Mouse (Mus musculus) CD4-positive, CD25-positive, alpha-beta regulatory T cell, adult 2 months (primary cell): ENCODE measurements around the gene Ift122.

Experiments used
- DNase-seq: peaks from one replicate; pipeline ENCODE4 v3.0.0-alpha.2; 2012; ENCODE audit warnings: low read depth, low spot score

Gene Ift122

DNA sequence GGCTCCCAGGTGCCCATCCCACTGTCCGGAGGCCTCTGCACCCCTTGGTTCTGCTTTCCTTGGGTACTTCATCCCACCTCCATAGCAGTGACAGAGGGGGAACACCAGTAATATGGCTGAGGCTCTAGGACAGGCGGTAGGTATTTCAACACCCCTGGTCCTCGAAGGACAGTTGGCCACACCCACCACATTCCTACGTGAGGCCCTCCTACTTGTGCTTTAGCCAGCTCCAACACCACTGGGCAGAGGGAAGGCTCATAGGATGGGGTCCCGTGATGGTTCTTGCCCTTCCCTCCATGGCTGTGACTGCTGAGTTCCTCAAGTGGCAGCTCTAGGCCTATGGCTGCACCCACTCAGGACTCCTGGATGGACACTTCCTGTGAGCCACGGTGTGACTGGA is 71.6 kb downstream of the Ift122 start:
- DNase-seq: no peak

DNA sequence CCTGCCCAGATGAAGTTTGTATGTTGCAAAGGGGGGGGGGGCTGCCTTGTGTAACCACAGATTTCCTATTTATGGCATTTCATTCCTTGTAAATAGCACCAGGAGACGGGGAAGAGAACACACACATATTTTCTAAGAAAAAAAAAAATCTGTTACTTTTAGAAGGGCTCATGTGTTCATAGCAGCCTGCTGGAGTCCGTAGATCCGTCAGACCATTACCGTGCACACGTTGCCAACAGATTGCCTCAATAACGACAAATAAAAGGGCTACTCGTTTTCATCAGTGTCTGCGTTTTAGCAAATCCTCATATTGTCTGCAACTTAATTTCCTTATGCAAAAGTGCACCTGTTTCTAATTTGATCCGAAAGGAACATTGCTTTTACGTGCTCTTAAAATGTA is 73.1 kb downstream of the Ift122 start:
- DNase-seq: no peak

DNA sequence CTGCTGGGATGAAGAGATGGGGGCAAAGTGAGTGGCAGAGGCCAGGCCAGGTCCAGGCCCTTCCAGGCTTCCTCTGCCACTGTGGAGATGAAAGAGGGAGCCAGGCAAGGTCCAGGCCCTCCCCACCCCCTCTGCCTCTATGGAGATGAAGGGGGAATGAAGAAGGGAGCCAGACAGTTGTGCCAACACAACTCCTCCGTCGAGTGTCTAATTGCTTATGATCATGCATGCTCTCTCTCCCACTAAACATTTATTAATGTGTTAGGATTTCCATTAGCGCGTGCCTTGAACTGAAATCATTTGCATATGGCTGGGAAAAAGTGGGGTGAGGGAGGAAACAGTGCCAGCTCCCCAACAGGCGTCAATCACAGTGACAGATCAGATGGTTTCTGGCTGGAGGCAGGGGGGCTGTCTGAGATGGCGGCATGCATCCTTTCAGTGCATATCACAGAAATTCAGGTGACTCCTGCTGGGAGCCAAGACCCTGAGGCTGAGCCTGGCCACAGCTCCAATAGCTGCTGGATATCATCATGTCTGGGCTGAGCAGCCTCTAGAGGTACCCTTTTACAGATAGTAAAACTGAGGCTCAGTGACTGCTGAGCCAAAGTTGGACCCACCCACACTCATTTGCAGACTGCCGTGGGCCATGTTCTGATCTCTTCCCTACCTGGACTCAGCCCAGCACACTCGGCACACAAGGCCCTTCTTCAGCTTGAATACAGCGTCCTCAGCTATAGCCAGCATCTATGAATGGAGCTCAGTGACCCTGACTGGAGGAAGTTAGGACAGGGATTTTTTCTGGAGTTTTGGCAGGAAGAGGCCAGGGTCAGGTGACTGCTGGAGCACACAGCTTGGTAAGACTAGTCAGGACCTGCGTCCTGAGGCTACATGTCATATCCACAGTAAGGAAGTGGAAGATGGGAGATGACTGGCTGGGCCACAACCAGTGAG is 74.3 kb downstream of the Ift122 start:
- no peak for DNase-seq

DNA sequence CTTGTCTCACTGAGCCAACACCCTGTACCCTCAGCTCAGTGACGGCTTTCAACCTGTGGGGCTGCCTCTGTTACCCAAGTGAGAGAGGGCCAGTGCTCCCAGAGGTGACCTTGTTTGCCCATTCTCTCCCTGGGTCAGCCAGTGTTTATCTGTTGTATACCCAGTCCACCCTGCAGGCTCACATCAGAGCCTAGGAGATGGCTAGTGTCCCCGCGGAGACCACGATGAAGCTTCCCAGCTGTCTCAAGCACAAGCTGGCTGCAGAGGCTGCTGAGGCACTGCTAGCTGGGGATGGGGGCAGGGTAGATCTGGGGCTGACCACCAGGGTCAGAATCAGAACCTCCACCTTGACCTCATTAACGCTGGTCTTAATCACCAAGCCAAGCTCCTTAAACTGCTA is 76.7 kb downstream of the Ift122 start:
- no peak for DNase-seq

DNA sequence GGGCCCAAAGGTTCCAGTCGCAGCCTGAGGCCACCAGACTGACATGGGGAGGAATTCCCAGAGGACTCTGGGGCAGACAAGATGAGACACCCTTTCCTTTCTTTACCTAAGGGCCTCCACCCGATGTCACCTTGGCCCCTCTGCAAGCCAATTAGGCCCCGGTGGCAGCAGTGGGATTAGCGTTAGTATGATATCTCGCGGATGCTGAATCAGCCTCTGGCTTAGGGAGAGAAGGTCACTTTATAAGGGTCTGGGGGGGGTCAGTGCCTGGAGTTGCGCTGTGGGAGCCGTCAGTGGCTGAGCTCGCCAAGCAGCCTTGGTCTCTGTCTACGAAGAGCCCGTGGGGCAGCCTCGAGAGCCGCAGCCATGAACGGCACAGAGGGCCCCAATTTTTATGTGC is 78.4 kb downstream of the Ift122 start, which contains the start of gene Rho:
Rho (plus strand) TSS at position 110 of the 400 bp plus-strand sequence.
- no peak for DNase-seq

DNA sequence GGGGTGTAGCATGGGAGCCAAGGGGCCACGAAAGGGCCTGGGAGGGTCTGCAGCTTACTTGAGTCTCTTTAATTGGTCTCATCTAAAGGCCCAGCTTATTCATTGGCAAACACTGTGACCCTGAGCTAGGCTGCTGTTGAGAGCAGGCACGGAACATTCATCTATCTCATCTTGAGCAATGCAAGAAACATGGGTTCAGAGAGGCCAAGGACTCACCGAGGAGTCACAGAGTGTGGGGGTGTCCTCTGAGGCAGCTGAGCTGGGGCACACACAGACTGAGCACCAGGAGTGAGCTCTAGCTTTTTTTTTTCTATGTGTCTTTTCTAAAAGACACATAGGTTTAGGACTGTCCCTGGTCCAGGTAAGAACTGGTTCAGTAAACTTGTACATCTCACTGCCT is 79.1 kb downstream of the Ift122 start:
- no peak for DNase-seq

DNA sequence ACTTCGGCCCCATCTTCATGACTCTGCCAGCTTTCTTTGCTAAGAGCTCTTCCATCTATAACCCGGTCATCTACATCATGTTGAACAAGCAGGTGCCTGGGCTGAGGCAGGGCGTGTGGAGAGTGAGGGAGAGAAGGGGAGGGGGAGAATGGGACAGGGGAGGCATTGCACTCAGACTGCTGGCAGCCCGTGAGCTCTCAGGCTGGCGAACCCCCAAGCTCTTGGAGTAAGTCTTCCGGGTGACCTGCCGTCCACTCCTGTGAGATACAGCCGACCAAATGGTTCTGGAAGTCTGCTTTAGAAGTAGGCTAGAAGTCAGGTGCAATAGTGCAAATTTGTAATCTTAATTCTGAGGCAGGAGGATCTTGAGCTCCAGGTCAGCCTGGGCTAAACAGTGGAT is 82.3 kb downstream of the Ift122 start:
- DNase-seq: no peak

DNA sequence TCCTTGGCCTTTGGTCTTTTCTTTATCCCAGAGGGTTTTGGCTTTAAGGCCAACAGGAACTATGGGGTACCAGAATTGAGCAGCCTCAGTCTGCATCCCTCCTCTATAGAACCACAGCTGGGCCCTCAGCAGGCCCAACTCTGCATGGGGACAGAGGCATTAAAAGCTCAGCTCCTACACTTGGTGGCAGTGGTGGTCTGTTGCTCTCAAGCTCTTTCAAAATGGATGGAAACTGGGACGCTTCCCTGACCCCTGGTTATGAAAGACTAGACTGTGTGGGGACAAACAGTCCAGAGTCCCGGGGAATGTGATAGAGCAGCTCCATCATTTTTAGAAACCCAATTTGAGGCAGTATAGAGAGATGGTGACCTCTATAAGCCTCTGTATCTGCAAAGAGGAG is 84.7 kb downstream of the Ift122 start:
- no peak for DNase-seq

DNA sequence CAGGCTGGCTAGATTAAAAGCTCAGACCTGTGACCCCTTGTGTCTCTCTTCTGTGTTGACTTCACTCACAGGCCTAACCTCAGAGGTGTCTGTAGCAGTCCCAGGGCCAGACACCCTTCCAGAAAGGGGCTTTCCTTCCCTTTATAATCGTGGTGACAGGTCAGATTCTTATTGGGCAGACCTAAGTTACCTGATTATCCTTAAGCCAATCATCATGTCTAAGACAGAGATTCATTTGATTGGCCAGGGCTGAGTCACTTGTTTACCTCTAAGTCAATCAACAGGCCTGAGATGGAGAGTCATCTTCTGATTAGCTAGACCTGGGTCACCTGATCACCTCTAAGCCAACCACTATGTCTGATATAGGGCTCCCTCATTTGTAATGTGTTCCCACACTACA is 85.5 kb downstream of the Ift122 start:
- DNase-seq: no peak

DNA sequence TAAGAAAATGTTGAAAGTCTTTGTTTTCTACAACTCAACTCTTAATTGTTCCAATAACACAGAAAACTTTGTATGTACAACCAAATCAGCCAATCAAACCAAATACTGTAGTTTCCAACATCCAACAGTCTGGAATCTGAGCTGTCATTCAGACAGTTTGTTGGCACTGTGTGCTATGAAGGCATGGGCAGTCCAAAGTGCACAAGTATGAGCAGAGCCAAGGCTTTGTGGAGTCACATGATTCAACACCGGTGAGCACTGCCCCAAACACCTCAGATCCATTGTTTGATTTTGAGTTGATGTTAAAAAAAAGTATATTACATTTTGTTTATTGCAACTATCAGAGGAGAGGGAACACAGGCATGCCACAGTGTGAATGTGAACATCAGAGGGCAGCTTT is 87.3 kb downstream of the Ift122 start:
- DNase-seq: no peak

DNA sequence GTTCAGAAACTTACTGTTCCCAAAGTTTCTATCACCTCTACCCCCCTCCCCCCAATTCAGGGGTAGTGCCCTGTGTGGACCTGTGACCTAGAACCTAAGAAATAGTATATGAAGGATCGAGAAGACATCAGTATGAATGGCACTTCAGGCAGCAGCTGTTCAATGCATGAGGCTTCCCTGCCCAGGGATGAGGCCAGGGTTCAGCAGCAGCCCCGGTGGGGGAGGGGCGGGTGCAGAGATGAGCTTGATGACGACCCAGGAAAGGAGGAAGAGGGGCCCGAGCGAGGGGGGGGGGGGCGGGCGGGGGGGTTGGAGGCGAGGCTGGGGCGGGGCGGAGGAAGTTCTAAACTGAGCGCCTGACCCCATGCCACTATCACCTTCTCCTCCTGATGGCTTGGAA is 87.9 kb downstream of the Ift122 start:
- DNase-seq: peak; percentile 25

DNA sequence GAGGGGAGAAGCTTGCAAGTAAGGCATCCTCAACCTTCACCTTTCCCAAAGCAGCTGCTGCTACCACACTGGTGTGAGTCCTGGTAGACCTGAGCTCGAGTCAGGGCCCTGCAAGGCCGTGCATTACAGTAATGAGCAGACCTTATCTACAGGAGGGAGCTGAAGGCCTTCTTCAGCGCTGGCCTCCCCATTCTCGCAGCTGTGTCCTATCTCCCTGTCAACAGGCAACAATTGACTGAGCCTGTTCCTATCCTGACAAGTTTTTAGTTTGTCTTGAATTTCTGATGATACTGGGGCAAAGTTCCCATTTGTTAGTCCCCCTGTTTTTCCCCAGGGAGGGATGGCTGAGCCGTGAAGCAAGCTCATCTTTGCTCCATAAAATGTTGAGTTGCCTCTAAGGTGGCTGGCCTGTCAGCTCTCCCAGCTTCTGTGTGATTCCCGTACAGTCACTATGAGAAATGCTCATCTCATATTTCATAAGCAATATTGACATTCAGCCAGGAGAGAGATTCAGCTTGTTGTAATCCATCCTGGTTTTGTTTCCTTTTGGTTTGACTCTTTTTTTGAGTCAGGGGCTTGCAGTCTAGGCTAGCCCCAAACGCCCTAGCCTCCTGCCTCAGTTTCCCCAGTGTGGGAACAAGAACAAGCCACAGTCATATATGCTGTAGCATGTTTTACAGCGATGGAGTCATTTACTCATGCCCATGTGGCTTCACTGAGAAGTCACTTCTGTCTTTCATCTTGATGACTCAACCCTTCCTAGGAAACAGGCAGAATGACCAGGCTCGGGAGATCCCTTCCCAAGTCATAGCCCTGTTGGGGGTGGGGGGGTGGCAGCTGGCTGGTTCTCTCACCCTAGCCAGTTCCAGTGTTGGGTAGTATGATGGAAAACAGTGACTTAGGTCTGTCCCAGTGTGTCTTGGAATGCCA is 90.5 kb downstream of the Ift122 start:
- DNase-seq: no peak

DNA sequence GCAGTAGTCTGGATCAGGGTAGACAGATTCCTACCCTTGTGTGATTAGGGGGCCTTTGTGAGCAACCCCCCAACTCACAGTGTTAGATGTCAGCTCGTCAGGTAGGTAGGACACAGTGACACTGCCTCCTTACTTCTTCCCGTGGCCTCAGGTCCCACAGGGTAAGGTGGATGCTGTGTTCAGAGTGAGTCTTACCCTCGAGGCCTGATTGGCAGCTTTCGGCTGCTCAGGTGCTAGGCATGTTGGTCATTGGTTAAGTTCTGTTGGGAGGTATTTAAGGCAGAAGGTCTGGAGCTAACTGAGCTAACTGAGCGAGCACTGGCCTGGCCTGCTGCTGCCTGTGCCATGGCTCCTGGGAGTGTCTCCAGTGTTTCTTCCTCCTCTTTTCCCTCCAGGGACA is 91.4 kb downstream of the Ift122 start, which contains the start of gene H1foo:
H1foo (plus strand) TSS at position 301 of the 400 bp plus-strand sequence.
- no peak for DNase-seq

DNA sequence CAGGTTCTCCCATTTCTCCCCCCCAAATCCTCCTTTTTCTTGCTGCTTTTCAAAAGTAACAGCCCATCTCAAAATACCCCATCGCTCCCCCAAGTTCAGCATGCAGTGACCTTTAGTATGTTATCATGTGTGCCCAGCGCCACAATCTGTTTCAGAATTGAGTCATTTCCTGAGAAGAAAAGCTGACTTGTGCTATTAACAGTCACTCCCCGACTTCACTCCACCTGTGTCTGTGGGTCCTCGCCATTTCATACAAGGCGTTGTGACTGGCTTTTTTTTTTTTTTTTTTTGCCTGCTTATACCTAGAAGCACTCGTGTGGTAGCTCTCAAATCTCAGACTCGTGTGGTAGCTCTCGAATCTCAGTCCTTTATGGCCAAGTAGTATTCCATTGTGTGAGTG is 92.4 kb downstream of the Ift122 start:
- peak; percentile 60 for DNase-seq

DNA sequence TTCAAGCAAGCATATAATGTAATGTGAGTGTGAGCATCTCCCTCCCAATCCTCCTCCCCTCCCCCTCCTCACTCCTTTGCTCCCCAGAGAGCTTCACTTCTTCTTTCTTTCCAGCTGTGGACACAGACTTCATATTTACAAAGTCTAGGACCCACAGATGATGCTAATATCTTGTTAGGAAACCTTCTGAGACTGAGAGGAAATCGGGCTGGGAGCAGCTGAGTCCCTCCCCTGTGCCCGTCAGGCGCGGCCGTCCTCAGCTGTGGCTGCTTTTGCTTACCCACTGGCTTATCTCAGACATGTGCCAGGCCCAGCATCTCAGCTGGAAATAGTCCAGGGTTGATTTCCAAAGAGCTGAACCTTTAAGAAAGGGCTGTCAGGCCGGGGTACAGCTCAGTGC is 93.1 kb downstream of the Ift122 start:
- DNase-seq: peak; percentile 30

DNA sequence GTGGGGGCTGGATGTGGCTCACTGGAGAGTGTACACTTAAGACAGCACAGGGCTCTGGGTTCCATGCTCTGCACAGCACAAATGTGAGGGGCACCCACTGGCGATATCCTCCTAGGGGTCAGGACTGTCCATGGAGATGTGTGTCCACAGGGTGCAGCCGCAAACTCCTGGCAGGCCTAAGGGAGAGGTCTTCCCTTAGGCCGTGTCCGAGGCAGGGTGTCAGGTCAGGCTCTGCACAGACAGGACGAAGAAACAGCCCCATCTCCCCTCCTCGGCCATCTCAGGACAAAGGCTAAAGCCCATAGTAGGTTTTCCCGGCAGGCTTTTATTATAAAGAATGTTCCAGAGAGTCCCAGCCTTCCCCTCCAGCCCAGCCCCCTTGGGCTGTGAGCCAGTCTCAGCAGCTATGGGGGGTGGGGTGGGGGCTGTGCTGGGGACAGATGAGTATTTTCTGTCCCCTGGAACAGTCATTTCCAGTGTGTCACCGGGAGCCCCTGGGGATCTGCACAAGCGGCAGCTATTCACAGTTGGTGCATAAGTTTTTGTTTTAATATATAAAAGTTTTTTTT is 101.3 kb downstream of the Ift122 start:
- DNase-seq: no peak

DNA sequence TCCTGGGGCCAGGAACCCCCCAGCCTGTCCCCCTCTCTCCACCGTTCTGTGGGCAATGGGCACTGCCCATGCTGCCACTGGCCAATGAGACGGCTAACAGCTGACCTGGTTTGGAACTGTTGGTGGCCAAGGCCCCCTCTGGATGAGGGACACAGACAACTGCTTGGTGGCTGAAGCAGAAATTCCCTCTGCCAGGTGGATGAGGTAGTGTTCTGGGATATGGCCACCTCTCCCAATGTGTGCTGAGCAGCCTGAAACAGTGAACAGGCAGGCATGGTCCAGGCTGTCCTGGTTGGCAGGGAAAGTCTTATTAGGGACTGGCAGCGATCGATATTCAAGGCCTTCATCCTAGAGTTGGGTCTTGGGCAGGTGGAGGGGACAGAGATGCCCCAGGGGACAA is 101.9 kb downstream of the Ift122 start:
- DNase-seq: no peak

DNA sequence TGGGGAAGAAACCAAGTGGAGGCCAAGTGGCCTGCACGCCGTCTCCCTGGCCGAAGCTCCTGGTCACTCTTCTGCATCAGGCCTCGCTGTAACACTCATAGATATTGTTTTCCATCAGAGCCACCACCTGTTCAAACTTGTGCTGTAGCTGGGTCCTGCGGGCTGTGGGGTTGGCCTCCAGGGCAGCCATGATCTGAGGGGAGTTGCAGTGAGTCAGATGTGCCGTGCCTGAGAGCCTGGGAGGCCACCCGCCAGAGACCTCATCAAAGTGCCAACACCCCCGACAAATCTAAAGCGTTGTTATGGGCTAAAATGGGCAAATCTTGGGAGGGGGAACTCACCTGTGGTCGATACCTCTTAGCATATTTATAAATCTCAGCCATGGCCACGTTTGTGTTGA is 102.4 kb downstream of the Ift122 start:
- no peak for DNase-seq

DNA sequence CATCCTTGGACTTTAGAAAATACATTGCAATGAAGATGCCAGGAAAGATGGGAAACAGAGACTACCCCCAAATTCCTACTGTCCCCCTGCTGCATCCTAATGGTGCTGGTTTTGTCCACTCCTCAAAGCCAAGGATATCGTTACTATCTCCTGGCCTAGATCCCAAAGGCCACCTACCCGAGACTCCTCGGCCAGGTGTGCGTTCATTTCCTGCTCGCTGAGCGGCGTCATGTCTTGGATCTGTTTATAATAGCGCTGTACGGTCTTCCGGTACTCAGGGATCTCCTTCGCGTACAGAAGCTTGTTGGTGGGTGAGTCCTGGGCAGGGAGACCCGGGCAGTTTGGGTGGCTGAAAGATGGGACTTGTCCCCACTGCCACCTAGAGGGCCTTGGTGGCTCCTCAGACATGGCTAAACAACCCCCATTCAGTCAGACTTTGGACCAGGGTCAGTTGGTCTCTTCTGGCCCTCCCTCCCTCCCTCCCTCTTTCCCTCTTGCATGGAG is 103.2 kb downstream of the Ift122 start:
- no peak for DNase-seq

DNA sequence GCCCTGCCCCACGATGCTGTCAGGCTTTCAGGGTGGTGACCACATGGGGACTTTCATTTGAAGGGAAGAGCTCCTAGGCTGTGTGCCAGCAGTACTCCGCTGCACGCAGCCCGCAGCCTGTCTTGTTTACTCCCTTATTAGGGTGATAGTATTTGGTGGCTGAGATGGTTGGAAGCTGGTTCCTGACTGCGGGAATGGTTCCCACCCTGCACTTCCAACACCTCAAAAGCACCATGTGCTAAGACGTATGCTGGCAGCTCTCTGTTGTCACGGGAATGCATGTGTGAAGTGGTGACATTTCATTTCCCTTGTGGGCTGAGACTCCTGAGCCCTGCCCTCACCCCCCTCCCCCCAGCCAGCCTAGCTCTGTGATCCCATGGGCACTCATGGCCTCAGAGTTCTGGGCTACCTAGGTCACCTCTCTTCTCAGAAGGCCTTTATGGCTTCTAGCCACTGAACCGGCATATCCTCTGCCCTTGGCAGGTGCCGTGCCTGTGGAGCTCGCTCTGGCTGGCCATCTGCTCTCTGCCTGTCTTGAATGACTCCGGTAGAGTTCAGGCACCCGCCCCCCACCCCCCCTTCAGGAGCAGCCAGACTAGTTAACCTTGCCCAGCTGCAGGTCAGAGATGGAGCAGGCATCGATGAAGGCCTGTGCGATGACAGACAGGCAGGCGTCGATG is 103.8 kb downstream of the Ift122 start:
- no peak for DNase-seq

DNA sequence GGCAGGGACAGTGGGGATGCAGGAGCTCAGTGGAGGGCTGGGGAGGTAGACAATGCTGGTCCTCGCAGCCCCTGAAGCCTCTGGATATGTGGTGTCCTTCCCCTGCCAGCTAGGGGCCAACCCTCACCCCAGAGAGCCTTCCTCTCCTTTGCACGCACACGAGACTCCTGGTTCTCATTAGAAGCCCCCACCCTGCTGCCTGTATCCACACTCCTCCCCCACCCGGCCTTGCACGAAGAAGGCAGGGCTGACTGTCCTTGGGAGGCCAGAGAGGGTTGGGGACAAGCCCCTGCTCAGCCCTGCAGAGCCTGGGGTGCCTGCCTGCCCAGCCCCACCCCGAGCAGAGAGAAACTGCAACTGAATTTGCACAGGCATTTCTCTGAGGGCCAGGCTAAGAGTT is 104.4 kb downstream of the Ift122 start:
- DNase-seq: no peak
